Mouse (Mus musculus): ENCODE measurements around the gene Morn3. TPM values are rescaled to one million over a fixed set of nuclear protein-coding genes. Genes with fewer than 3 reads are reported as not detected.

Morn3 gene
- total and polyA plus RNA-seq, 2 experiments from 2014 or later = 1.1 TPM; not detected in 1

GRCm38 (mm10) chr5:123033646-123034160 lies 13.1 kb downstream of the Morn3 start:
- Histone ChIP-seq H3K4me1 (ENCODE audit: insufficient read depth) (no peaks in the 10 kb centered on the region), H3K27ac (ENCODE audit: low read depth, low read length) (no peak overlapping the region), H3K4me3 (ENCODE audit: low read depth, low read length) (no peak overlapping the region), H3K27me3 (ENCODE audit: insufficient read depth, low read length) (no peaks in the 10 kb centered on the region), H3K9ac (no peak overlapping the region), H3K9me3 (ENCODE audit: low read length) (no peaks in the 10 kb centered on the region), H3K4me2 (ENCODE audit: low read depth) (no peak overlapping the region), H3K36me3 (ENCODE audit: insufficient read depth) (peaks cover 8% of the 10 kb centered on the region)
- WGBS = 67% methylated on average over 7 of the region's 7 CpGs
- no peak for ATAC-seq
- TF ChIP-seq CTCF (IDR thresholded peaks at IDR 0.05; ENCODE audit: low read depth) = no peak
- no peak for DNase-seq

GRCm38 (mm10) chr5:123031312-123031711 lies 15.5 kb downstream of the Morn3 start:
- Histone ChIP-seq H3K36me3 (ENCODE audit: insufficient read depth) (peaks cover 8% of the 10 kb centered on the region), H3K27ac (ENCODE audit: low read depth, low read length) (no peak overlapping the region), H3K27me3 (ENCODE audit: insufficient read depth, low read length) (no peaks in the 10 kb centered on the region), H3K4me1 (ENCODE audit: insufficient read depth) (no peaks in the 10 kb centered on the region), H3K9me3 (ENCODE audit: low read length) (no peaks in the 10 kb centered on the region), H3K9ac (no peak overlapping the region), H3K4me3 (ENCODE audit: low read depth, low read length) (no peak overlapping the region), H3K4me2 (ENCODE audit: low read depth) (no peak overlapping the region)
- ATAC-seq (no peak), DNase-seq (no peak)
- WGBS = 91% methylated on average over 3 of the region's 3 CpGs
- peak; percentile 10; the same call in 1 of the 2 replicates for TF ChIP-seq CTCF (IDR thresholded peaks at IDR 0.05; ENCODE audit: low read depth)

- Histone ChIP-seq H3K9me3 (ENCODE audit: low read length) (no peaks in the 10 kb centered on the region), H3K4me2 (ENCODE audit: low read depth) (no peak overlapping the region), H3K9ac (no peak overlapping the region), H3K4me3 (ENCODE audit: low read depth, low read length) (no peak overlapping the region), H3K36me3 (ENCODE audit: insufficient read depth) (peaks cover 8% of the 10 kb centered on the region), H3K27ac (ENCODE audit: low read depth, low read length) (no peak overlapping the region), H3K27me3 (ENCODE audit: insufficient read depth, low read length) (no peaks in the 10 kb centered on the region), H3K4me1 (ENCODE audit: insufficient read depth) (no peaks in the 10 kb centered on the region)
- ATAC-seq (no peak), DNase-seq (no peak)
- no peak for TF ChIP-seq CTCF (IDR thresholded peaks at IDR 0.05; ENCODE audit: low read depth)
- 94% methylated on average over 7 of the region's 7 CpGs for WGBS
Measured at GRCm38 (mm10) chr5:123029729-123030128, 17.1 kb downstream of the Morn3 start.

- 51% methylated on average over 6 of the region's 6 CpGs for WGBS
- no peak for DNase-seq
- Histone ChIP-seq H3K4me3 (ENCODE audit: low read depth, low read length) (no peak overlapping the region), H3K4me2 (ENCODE audit: low read depth) (no peak overlapping the region), H3K4me1 (ENCODE audit: insufficient read depth) (no peaks in the 10 kb centered on the region), H3K27ac (ENCODE audit: low read depth, low read length) (no peak overlapping the region), H3K9me3 (ENCODE audit: low read length) (no peaks in the 10 kb centered on the region), H3K27me3 (ENCODE audit: insufficient read depth, low read length) (no peaks in the 10 kb centered on the region), H3K9ac (no peak overlapping the region), H3K36me3 (ENCODE audit: insufficient read depth) (peaks cover 8% of the 10 kb centered on the region)
- no peak for TF ChIP-seq CTCF (IDR thresholded peaks at IDR 0.05; ENCODE audit: low read depth)
- ATAC-seq = no peak
Measured at GRCm38 (mm10) chr5:123027436-123027835, 19.4 kb downstream of the Morn3 start.

GRCm38 (mm10) chr5:123026414-123026813 lies 20.4 kb downstream of the Morn3 start:
- WGBS = 59% methylated on average over 6 of the region's 6 CpGs
- no peak for ATAC-seq

GRCm38 (mm10) chr5:123024965-123025573 lies 21.7 kb downstream of the Morn3 start:
- no peak overlapping the region for H3K9ac ChIP-seq
- no peak overlapping the region for H3K4me3 ChIP-seq (ENCODE audit: low read depth, low read length)
- no peaks in the 10 kb centered on the region for H3K27me3 ChIP-seq (ENCODE audit: insufficient read depth, low read length)
- H3K27ac ChIP-seq (ENCODE audit: low read depth, low read length) = no peak overlapping the region
- WGBS = 85% methylated on average over 9 of the region's 9 CpGs
- TF ChIP-seq CTCF (IDR thresholded peaks at IDR 0.05; ENCODE audit: low read depth) = no peak
- H3K36me3 ChIP-seq (ENCODE audit: insufficient read depth) = peaks cover 5% of the 10 kb centered on the region; the same call in 1 of the 2 replicates
- DNase-seq (no peak), ATAC-seq (no peak)
- no peak overlapping the region for H3K4me2 ChIP-seq (ENCODE audit: low read depth)
- no peaks in the 10 kb centered on the region for H3K9me3 ChIP-seq (ENCODE audit: low read length)
- H3K4me1 ChIP-seq (ENCODE audit: insufficient read depth) = no peaks in the 10 kb centered on the region

More at GRCm38 (mm10) chr5:123026414-123026813, 20.4 kb downstream of the Morn3 start:
- H3K36me3 ChIP-seq (ENCODE audit: insufficient read depth) = peaks cover 8% of the 10 kb centered on the region; the same call in 1 of the 2 replicates
- no peaks in the 10 kb centered on the region for H3K9me3 ChIP-seq (ENCODE audit: low read length)
- no peak for DNase-seq
- TF ChIP-seq CTCF (IDR thresholded peaks at IDR 0.05; ENCODE audit: low read depth) = no peak
- H3K27ac ChIP-seq (ENCODE audit: low read depth, low read length) = no peak overlapping the region
- H3K4me3 ChIP-seq (ENCODE audit: low read depth, low read length) = no peak overlapping the region
- H3K27me3 ChIP-seq (ENCODE audit: insufficient read depth, low read length) = no peaks in the 10 kb centered on the region
- H3K9ac ChIP-seq = no peak overlapping the region
- H3K4me1 ChIP-seq (ENCODE audit: insufficient read depth) = no peaks in the 10 kb centered on the region
- no peak overlapping the region for H3K4me2 ChIP-seq (ENCODE audit: low read depth)

GRCm38 (mm10) chr5:123024312-123024711 lies 22.5 kb downstream of the Morn3 start:
- TF ChIP-seq CTCF (IDR thresholded peaks at IDR 0.05; ENCODE audit: low read depth) = no peak
- Histone ChIP-seq H3K4me3 (ENCODE audit: low read depth, low read length) (no peak overlapping the region), H3K4me1 (ENCODE audit: insufficient read depth) (no peaks in the 10 kb centered on the region), H3K9ac (no peak overlapping the region), H3K9me3 (ENCODE audit: low read length) (no peaks in the 10 kb centered on the region), H3K36me3 (ENCODE audit: insufficient read depth) (peaks cover 3% of the 10 kb centered on the region; the same call in 1 of the 2 replicates), H3K4me2 (ENCODE audit: low read depth) (no peak overlapping the region), H3K27ac (ENCODE audit: low read depth, low read length) (no peak overlapping the region), H3K27me3 (ENCODE audit: insufficient read depth, low read length) (no peaks in the 10 kb centered on the region)
- WGBS = 96% methylated on average over 6 of the region's 6 CpGs
- DNase-seq = no peak
- ATAC-seq = no peak
